Mouse (Mus musculus): ENCODE results near the gene Naa38. TPM values are rescaled to one million over a fixed set of nuclear protein-coding genes. Genes with fewer than 3 reads are reported as not detected.

Gene Naa38
- polyA plus RNA-seq, 1 experiment from 2014 or later: 141 TPM

DNA sequence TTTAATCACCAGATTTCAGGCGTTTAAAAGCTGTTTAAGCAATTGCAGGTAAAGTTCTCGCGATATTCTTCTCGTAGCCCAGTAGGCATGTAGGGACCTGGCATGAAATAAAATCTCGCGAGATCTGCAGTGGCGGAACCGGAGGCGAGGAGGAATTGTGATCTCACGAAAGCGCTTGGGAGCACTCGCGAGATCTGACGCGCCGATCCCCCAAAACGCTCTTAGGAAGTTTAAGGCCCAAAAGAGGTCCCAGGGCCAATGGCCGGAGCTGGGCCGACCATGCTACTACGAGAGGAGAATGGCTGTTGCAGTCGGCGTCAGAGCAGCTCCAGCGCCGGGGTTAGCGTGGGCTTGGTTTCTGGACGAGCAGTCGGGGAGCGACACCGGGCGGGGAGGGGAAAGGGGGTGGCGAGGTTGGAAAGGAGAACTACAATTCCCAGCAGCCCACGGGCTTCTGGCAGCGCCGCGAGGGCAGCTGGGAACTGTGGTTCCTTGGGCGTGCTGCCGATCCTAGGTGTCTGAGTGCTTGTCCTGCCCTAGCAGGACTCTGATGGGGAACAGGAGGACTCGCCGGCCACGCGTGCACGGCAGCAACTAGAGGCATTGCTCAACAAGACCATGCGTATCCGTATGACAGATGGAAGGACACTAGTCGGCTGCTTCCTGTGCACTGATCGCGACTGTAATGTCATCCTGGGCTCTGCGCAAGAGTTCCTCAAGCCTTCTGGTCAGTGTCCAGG, 517 bp downstream of the Naa38 start:
- Histone ChIP-seq H3K36me3 (ENCODE audit: control insufficient read depth, insufficient read depth, low read length) (peaks cover 12% of the 10 kb centered on the region), H3K4me3 (ENCODE audit: low read depth, low read length) (peak overlapping the region; percentile 62), H3K4me2 (ENCODE audit: low read depth, severe bottlenecking) (peak overlapping the region; percentile 80), H3K9ac (ENCODE audit: low read length) (peak overlapping the region; percentile 90), H3K27me3 (ENCODE audit: control insufficient read depth, insufficient read depth, low read length) (no peaks in the 10 kb centered on the region), H3K9me3 (ENCODE audit: control insufficient read depth, low read length) (no peaks in the 10 kb centered on the region), H3K4me1 (ENCODE audit: control insufficient read depth, insufficient read depth, low read length) (peaks cover 36% of the 10 kb centered on the region), H3K27ac (replicated peaks; ENCODE audit: low read depth, low read length) (peak overlapping the region; percentile 90)
- DNase-seq (ENCODE audit: low spot score) (peak; percentile 96), ATAC-seq (ENCODE audit: insufficient number of reproducible peaks, low FRiP score, low TSS enrichment, low read depth) (peak; percentile 78)
- under 1% methylated on average over 48 of the region's 48 CpGs for WGBS

DNA sequence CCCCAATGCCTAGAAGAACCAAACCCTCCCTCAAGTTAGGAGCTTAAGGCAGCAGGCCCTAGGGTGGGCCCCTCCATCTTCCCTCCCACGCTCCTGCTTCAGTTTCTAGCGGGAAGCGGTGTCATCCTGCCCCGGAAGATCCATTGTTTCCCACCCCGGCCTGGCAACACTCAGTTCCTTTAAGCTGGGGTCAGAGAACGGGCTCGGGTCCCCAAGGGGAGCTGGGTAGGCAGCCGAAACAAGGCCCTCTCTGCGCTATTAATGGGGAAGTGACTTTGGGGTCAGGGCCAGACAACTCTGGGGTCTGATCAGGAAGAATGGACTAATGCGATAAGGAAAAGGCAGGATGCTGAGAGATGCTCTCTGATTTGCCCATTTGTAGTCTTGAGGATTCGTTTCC, 1.5 kb downstream of the Naa38 start:
- H3K4me2 ChIP-seq (ENCODE audit: low read depth, severe bottlenecking): peak overlapping the region; percentile 80
- no peak overlapping the region for H3K9ac ChIP-seq (ENCODE audit: low read length)
- ATAC-seq (ENCODE audit: insufficient number of reproducible peaks, low FRiP score, low TSS enrichment, low read depth) (no peak), DNase-seq (ENCODE audit: low spot score) (peak; percentile 39)
- H3K27me3 ChIP-seq (ENCODE audit: control insufficient read depth, insufficient read depth, low read length): no peaks in the 10 kb centered on the region
- 45% methylated on average over 11 of the region's 11 CpGs for WGBS
- H3K4me1 ChIP-seq (ENCODE audit: control insufficient read depth, insufficient read depth, low read length): peaks cover 42% of the 10 kb centered on the region
- peaks cover 21% of the 10 kb centered on the region for H3K36me3 ChIP-seq (ENCODE audit: control insufficient read depth, insufficient read depth, low read length)
- peak overlapping the region; percentile 62; the same call in 1 of the 2 replicates for H3K4me3 ChIP-seq (ENCODE audit: low read depth, low read length)
- no peaks in the 10 kb centered on the region for H3K9me3 ChIP-seq (ENCODE audit: control insufficient read depth, low read length)
- H3K27ac ChIP-seq (replicated peaks; ENCODE audit: low read depth, low read length): no peak overlapping the region; the same call in 1 of the 2 replicates

DNA sequence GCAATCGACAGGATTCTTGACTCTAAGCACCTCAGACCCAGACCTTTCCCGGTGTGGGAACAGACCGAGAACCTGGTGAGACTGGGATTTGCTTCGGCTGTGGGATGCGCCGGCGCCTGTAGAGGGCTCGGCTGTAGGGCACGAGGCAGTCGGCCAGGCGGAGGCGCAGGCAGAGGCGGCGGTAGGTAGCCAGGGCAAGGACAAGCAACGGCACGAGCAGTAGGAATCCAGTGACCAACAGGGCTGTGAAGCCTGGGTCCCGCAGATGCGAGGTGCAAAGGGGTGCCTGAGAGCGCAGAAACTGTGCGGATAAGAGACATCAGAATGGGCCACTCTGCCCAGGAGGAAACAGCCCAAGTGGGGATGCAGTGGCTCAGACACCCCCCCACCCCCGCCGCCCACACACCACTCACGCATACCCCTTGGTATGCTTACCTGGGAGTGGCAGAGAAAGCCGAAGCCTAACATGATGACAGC, 2.3 kb downstream of the Naa38 start:
- peak; percentile 63 for DNase-seq (ENCODE audit: low spot score)

DNA sequence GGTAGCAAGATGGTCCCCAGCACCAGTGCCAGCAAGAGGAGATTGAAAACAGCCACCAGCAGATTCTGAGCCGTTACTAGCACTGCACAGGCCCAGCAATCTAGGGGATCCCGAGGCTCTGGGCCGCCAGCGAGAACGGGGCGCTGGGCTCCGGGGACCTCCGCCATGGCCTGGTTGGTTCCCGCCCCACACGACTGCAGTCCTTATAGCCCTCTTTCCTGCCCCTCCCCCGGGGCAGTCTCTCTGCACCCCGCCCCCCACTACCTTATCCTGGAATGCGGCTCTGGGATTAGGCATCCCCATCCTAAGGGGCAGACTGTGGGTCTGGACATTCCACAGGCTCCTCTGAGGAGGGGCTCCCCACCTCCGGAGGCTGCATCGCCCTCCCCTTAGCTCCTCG, 2.8 kb downstream of the Naa38 start, which contains the start of gene Tmem88:
Gene Tmem88, minus strand, starts transcription at position 176 of the 400 bp plus-strand sequence.
- WGBS: 6% methylated on average over 16 of the region's 16 CpGs
- Histone ChIP-seq H3K36me3 (ENCODE audit: control insufficient read depth, insufficient read depth, low read length) (peaks cover 24% of the 10 kb centered on the region), H3K9ac (ENCODE audit: low read length) (peak within 1 kb of the TSS; percentile 67), H3K27ac (replicated peaks; ENCODE audit: low read depth, low read length) (peak within 1 kb of the TSS; percentile 49), H3K4me1 (ENCODE audit: control insufficient read depth, insufficient read depth, low read length) (peaks cover 42% of the 10 kb centered on the region), H3K4me3 (ENCODE audit: low read depth, low read length) (peak within 1 kb of the TSS; percentile 62), H3K4me2 (ENCODE audit: low read depth, severe bottlenecking) (peak within 1 kb of the TSS; percentile 80), H3K27me3 (ENCODE audit: control insufficient read depth, insufficient read depth, low read length) (no peaks in the 10 kb centered on the region), H3K9me3 (ENCODE audit: control insufficient read depth, low read length) (no peaks in the 10 kb centered on the region)
- ATAC-seq (ENCODE audit: insufficient number of reproducible peaks, low FRiP score, low TSS enrichment, low read depth): peak; percentile 32; the same call in 1 of the 2 replicates
- peak; percentile 73 for DNase-seq (ENCODE audit: low spot score)

More for the DNA sequence above, 2.3 kb downstream of the Naa38 start:
- Histone ChIP-seq H3K4me1 (ENCODE audit: control insufficient read depth, insufficient read depth, low read length) (peaks cover 42% of the 10 kb centered on the region), H3K9me3 (ENCODE audit: control insufficient read depth, low read length) (no peaks in the 10 kb centered on the region), H3K27ac (replicated peaks; ENCODE audit: low read depth, low read length) (peak overlapping the region; percentile 49), H3K36me3 (ENCODE audit: control insufficient read depth, insufficient read depth, low read length) (peaks cover 24% of the 10 kb centered on the region), H3K27me3 (ENCODE audit: control insufficient read depth, insufficient read depth, low read length) (no peaks in the 10 kb centered on the region), H3K9ac (ENCODE audit: low read length) (peak overlapping the region; percentile 67), H3K4me2 (ENCODE audit: low read depth, severe bottlenecking) (peak overlapping the region; percentile 56), H3K4me3 (ENCODE audit: low read depth, low read length) (peak overlapping the region; percentile 62)
- 11% methylated on average over 24 of the region's 24 CpGs for whole genome bisulfite sequencing
- ATAC-seq (ENCODE audit: insufficient number of reproducible peaks, low FRiP score, low TSS enrichment, low read depth): no peak

DNA sequence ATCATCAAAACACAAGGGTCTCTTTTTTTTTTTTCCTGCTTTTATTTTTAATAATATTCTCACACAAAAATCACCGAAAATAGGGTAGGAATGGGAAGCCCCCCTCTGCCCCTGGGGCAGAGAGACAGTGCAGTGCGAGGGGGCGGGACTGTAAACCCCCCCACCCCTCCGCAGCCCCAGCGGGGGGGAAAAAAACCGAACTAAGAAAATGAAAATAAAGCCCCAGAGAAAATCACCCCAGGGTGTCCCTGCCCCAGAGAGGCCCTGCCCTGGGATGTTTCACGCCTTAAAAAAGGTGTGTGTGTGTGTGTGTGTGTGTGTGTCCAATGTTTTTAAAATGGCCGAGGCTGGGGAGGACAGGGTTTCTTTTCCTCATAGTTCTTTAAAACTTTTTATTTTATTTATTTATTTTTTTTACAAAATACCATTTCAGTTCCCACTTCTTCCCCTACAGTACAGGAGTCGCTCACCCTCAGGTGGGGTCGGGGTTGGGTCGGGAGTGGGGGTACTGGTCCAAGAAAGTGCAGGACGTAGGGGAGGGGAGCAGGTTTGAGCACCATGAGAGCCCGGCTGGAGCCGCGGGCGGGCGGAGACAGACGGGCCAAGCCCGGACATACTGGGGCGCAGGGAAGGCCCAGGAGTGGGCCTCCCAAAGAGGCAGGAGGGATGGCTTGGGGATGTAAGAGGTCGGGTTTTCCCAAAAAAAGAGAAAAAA, 3.4 kb downstream of the Naa38 start:
- 0 out of 2 replicates have a peak overlapping the region, but pooled peaks have one; percentile 62 for H3K4me3 ChIP-seq (ENCODE audit: low read depth, low read length)
- H3K9ac ChIP-seq (ENCODE audit: low read length): no peak overlapping the region; the same call in 1 of the 2 replicates
- no peak for ATAC-seq (ENCODE audit: insufficient number of reproducible peaks, low FRiP score, low TSS enrichment, low read depth)
- H3K27ac ChIP-seq (replicated peaks; ENCODE audit: low read depth, low read length): no peak overlapping the region
- 14% methylated on average over 21 of the region's 21 CpGs for WGBS
- DNase-seq (ENCODE audit: low spot score): peak; percentile 45
- H3K4me2 ChIP-seq (ENCODE audit: low read depth, severe bottlenecking): peak overlapping the region; percentile 56
- no peaks in the 10 kb centered on the region for H3K9me3 ChIP-seq (ENCODE audit: control insufficient read depth, low read length)
- H3K27me3 ChIP-seq (ENCODE audit: control insufficient read depth, insufficient read depth, low read length): no peaks in the 10 kb centered on the region
- H3K36me3 ChIP-seq (ENCODE audit: control insufficient read depth, insufficient read depth, low read length): peaks cover 28% of the 10 kb centered on the region
- peaks cover 42% of the 10 kb centered on the region for H3K4me1 ChIP-seq (ENCODE audit: control insufficient read depth, insufficient read depth, low read length)

DNA sequence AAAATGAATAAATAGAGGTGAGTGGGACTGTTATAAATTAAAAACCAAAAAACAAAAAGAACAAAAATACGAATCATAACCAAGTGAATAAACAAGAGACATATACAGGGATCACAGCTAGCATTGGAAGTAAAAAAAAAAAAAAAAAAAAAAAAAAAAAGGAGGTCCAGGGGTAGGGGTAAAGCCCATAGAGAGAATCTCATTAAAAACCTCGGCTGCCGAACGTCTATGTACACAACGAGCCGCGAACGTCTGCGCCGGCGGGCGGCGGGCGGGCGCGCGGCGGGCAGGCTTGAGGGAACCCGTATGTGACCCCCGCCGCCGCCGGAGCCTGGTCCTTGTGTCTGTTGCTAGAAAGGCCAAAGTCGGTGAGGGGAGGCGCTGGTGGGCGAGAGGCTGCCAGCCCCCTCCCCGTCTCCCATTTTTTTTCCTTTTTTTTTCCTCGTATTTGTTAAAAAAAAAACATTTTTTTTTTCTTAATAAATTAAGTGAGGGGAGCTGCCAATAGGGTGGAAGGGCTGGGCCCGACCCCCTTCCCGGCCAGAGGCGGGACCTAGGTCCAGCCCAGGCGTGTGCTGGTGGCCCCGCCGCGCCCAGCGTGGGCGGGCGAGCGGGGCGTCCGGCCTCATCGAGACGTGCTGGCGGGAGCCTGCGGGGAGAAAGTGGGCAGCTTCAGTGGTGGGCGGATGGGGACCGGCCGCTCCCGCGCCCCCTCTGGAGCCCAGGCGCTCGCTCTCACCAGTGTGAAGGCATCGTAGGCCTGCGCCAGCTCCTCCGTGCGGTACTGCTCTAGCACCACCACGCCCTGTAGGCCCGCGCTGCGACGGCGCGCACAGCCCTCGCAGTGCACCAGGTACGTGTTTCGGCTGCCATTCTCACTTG, 4.2 kb downstream of the Naa38 start:
- peaks cover 42% of the 10 kb centered on the region for H3K4me1 ChIP-seq (ENCODE audit: control insufficient read depth, insufficient read depth, low read length)
- no peaks in the 10 kb centered on the region for H3K27me3 ChIP-seq (ENCODE audit: control insufficient read depth, insufficient read depth, low read length)
- no peak for ATAC-seq (ENCODE audit: insufficient number of reproducible peaks, low FRiP score, low TSS enrichment, low read depth)
- H3K9ac ChIP-seq (ENCODE audit: low read length): peak overlapping the region; percentile 45; the same call in 1 of the 2 replicates
- 13% methylated on average over 66 of the region's 66 CpGs for WGBS
- H3K36me3 ChIP-seq (ENCODE audit: control insufficient read depth, insufficient read depth, low read length): peaks cover 35% of the 10 kb centered on the region
- peak overlapping the region; percentile 14; the same call in 1 of the 2 replicates for H3K4me3 ChIP-seq (ENCODE audit: low read depth, low read length)
- DNase-seq (ENCODE audit: low spot score): peak; percentile 69
- peak overlapping the region; percentile 29 for H3K4me2 ChIP-seq (ENCODE audit: low read depth, severe bottlenecking)
- H3K27ac ChIP-seq (replicated peaks; ENCODE audit: low read depth, low read length): peak overlapping the region; percentile 47; the same call in 1 of the 2 replicates
- H3K9me3 ChIP-seq (ENCODE audit: control insufficient read depth, low read length): no peaks in the 10 kb centered on the region

DNA sequence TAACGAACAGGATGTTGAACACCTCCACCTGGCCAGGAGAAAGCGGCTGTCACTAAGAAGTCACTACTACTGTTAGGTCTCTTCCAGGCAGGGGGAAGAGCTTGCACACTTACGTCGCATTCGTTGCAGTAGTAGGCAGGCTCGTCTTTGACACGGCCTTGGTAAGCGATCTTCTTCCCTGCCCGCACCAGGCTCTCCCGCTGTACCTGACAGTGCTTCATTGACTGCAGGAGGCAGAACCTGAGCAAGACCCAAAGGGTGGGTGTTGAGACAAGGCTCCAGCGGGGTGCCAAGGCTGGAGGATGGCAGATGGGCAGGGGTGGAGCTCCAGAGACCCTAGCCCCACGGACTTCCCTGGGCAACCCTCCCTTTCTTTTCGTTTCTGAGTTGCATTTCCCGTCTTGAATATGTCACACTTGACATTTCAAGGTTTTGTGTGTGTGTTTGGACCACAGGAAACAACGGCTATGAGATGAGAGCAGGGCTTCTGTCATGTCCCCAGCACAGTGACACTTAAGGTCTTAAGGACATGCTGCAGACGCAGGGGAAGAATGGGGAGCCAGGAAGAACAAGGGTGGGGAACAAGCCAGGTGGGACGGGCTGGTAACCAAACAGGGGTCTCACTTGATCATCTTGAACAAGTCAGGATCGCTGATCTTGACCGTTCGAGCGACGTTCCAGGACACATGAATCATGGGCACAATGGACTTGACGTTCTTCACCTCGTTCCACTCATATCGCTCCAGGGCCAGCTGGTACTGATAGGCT, 5.0 kb downstream of the Naa38 start:
- 73% methylated on average over 25 of the region's 25 CpGs for WGBS
- peak; percentile 32 for DNase-seq (ENCODE audit: low spot score)

More for the DNA sequence above, 5.0 kb downstream of the Naa38 start:
- Histone ChIP-seq H3K27me3 (ENCODE audit: control insufficient read depth, insufficient read depth, low read length) (no peaks in the 10 kb centered on the region), H3K9ac (ENCODE audit: low read length) (peak overlapping the region; percentile 45), H3K4me3 (ENCODE audit: low read depth, low read length) (0 out of 2 replicates have a peak overlapping the region, but pooled peaks have one; percentile 14), H3K36me3 (ENCODE audit: control insufficient read depth, insufficient read depth, low read length) (peaks cover 42% of the 10 kb centered on the region), H3K4me2 (ENCODE audit: low read depth, severe bottlenecking) (peak overlapping the region; percentile 29; the same call in 1 of the 2 replicates), H3K4me1 (ENCODE audit: control insufficient read depth, insufficient read depth, low read length) (peaks cover 42% of the 10 kb centered on the region), H3K9me3 (ENCODE audit: control insufficient read depth, low read length) (no peaks in the 10 kb centered on the region), H3K27ac (replicated peaks; ENCODE audit: low read depth, low read length) (peak overlapping the region; percentile 47; the same call in 1 of the 2 replicates)
- no peak for ATAC-seq (ENCODE audit: insufficient number of reproducible peaks, low FRiP score, low TSS enrichment, low read depth)

Data from limb, embryonic 11.5 days (tissue).